Mouse (Mus musculus): ENCODE data around the gene Kalrn.

Kalrn gene

GRCm38 (mm10) chr16:34260971-34261924 lies 312.1 kb downstream of the Kalrn start:
- no peak for DNase-seq (ENCODE audit: low spot score)

- DNase-seq (ENCODE audit: low spot score), result no peak
These were observed 318.7 kb downstream of the Kalrn start for GRCm38 (mm10) chr16:34254646-34255022.

- no peak for DNase-seq (ENCODE audit: low spot score)
These were observed 319.2 kb downstream of the Kalrn start for GRCm38 (mm10) chr16:34254002-34254645.

GRCm38 (mm10) chr16:34252670-34253069 lies 320.7 kb downstream of the Kalrn start:
- DNase-seq (ENCODE audit: low spot score), result no peak

- no peak for DNase-seq (ENCODE audit: low spot score)
These were observed 325.1 kb downstream of the Kalrn start for GRCm38 (mm10) chr16:34248256-34248655.

- DNase-seq (ENCODE audit: low spot score), result peak; percentile 62
These were observed 331.2 kb downstream of the Kalrn start for GRCm38 (mm10) chr16:34241936-34242729.

GRCm38 (mm10) chr16:34239618-34240017 lies 333.7 kb downstream of the Kalrn start:
- DNase-seq (ENCODE audit: low spot score), result no peak

GRCm38 (mm10) chr16:34236898-34237611 lies 336.3 kb downstream of the Kalrn start:
- peak; percentile 85 for DNase-seq (ENCODE audit: low spot score)

GRCm38 (mm10) chr16:34235086-34235485 lies 338.2 kb downstream of the Kalrn start:
- no peak for DNase-seq (ENCODE audit: low spot score)

GRCm38 (mm10) chr16:34231952-34232351 lies 341.4 kb downstream of the Kalrn start:
- DNase-seq (ENCODE audit: low spot score), result no peak

- DNase-seq (ENCODE audit: low spot score), result no peak
These were observed 342.2 kb downstream of the Kalrn start for GRCm38 (mm10) chr16:34231146-34231545.

- no peak for DNase-seq (ENCODE audit: low spot score)
These were observed 344.0 kb downstream of the Kalrn start for GRCm38 (mm10) chr16:34229350-34229749.

GRCm38 (mm10) chr16:34228661-34229060 lies 344.7 kb downstream of the Kalrn start:
- no peak for DNase-seq (ENCODE audit: low spot score)

GRCm38 (mm10) chr16:34212160-34212559 lies 361.2 kb downstream of the Kalrn start:
- DNase-seq (ENCODE audit: low spot score), result no peak

- no peak for DNase-seq (ENCODE audit: low spot score)
These were observed 362.1 kb downstream of the Kalrn start for GRCm38 (mm10) chr16:34211243-34211642.

- no peak for DNase-seq (ENCODE audit: low spot score)
These were observed 364.6 kb downstream of the Kalrn start for GRCm38 (mm10) chr16:34208748-34209147.

GRCm38 (mm10) chr16:34207972-34208371 lies 365.4 kb downstream of the Kalrn start:
- DNase-seq (ENCODE audit: low spot score), result no peak

GRCm38 (mm10) chr16:34204527-34205139 lies 368.7 kb downstream of the Kalrn start:
- DNase-seq (ENCODE audit: low spot score), result no peak

GRCm38 (mm10) chr16:34199543-34199942 lies 373.8 kb downstream of the Kalrn start:
- no peak for DNase-seq (ENCODE audit: low spot score)

GRCm38 (mm10) chr16:34192959-34193842 lies 380.1 kb downstream of the Kalrn start:
- no peak for DNase-seq (ENCODE audit: low spot score)
